Mouse (Mus musculus) thymus, adult 2 months (tissue): Measurements from ENCODE around the gene B230217C12Rik.

Source experiments
- CTCF ChIP-seq: fragments of 200-500 bp; IDR thresholded peaks from 2 replicates; pipeline ENCODE4 v1.5.1; 2012; ENCODE audit warnings: mild to moderate bottlenecking, control low read depth, low read length, moderate library complexity, borderline replicate concordance; ENCODE audit not compliant: control insufficient read depth, poor library complexity, insufficient read depth; ENCODE audit errors: extremely low read depth
- POLR2A ChIP-seq: fragments of 200-500 bp; IDR thresholded peaks from 2 replicates; pipeline ENCODE4 v1.6.1; 2012; ENCODE audit warnings: mild to moderate bottlenecking, low read length, control low read depth, moderate library complexity; ENCODE audit not compliant: control insufficient read depth, poor library complexity, insufficient read depth; ENCODE audit errors: extremely low read depth

- TF ChIP-seq CTCF = no peak
- no peak for TF ChIP-seq POLR2A
These were observed 17.6 kb upstream of the B230217C12Rik start for GRCm38 (mm10) chr11:97822840-97823603.
